Mouse (Mus musculus) brain, embryonic 18.5 days (tissue): Measurements from ENCODE around the gene Rps6kc1.

Source experiments
- DNase-seq: peaks from one replicate; pipeline ENCODE4 v3.0.0-alpha.2; 2012; ENCODE audit warnings: low read depth, low spot score

Rps6kc1 gene

GRCm38 (mm10) chr1:190767621-190768020 is 143.9 kb downstream of the Rps6kc1 start:
- no peak for DNase-seq

GRCm38 (mm10) chr1:190766800-190767199 is 144.8 kb downstream of the Rps6kc1 start:
- DNase-seq, result no peak

GRCm38 (mm10) chr1:190763756-190764155 is 147.8 kb downstream of the Rps6kc1 start:
- DNase-seq, result no peak

- DNase-seq, result no peak
These were observed 149.8 kb downstream of the Rps6kc1 start for GRCm38 (mm10) chr1:190761786-190762185.

GRCm38 (mm10) chr1:190757899-190758298 is 153.7 kb downstream of the Rps6kc1 start:
- DNase-seq, result no peak

GRCm38 (mm10) chr1:190751794-190752570 is 159.6 kb downstream of the Rps6kc1 start:
- no peak for DNase-seq

- no peak for DNase-seq
These were observed 162.6 kb downstream of the Rps6kc1 start for GRCm38 (mm10) chr1:190748937-190749336.

GRCm38 (mm10) chr1:190741421-190741820 is 170.1 kb downstream of the Rps6kc1 start:
- no peak for DNase-seq

GRCm38 (mm10) chr1:190732803-190733202 is 178.8 kb downstream of the Rps6kc1 start:
- no peak for DNase-seq

GRCm38 (mm10) chr1:190729516-190730088 is 182.0 kb downstream of the Rps6kc1 start:
- DNase-seq, result no peak

- peak; percentile 57 for DNase-seq
These were observed 183.4 kb downstream of the Rps6kc1 start for GRCm38 (mm10) chr1:190728111-190728651.

GRCm38 (mm10) chr1:190727385-190727784 is 184.2 kb downstream of the Rps6kc1 start:
- no peak for DNase-seq

GRCm38 (mm10) chr1:190724591-190725380 is 186.8 kb downstream of the Rps6kc1 start:
- no peak for DNase-seq

GRCm38 (mm10) chr1:190723926-190724430 is 187.6 kb downstream of the Rps6kc1 start:
- DNase-seq, result no peak

GRCm38 (mm10) chr1:190713848-190714247 is 197.7 kb downstream of the Rps6kc1 start:
- no peak for DNase-seq

- DNase-seq, result no peak
These were observed 214.0 kb downstream of the Rps6kc1 start for GRCm38 (mm10) chr1:190697576-190697975.

- no peak for DNase-seq
These were observed 216.0 kb downstream of the Rps6kc1 start for GRCm38 (mm10) chr1:190695589-190695988.

- no peak for DNase-seq
These were observed 220.9 kb downstream of the Rps6kc1 start for GRCm38 (mm10) chr1:190690528-190691262.

- no peak for DNase-seq
These were observed 228.5 kb downstream of the Rps6kc1 start for GRCm38 (mm10) chr1:190683060-190683459.

- peak; percentile 69 for DNase-seq
These were observed 229.3 kb downstream of the Rps6kc1 start for GRCm38 (mm10) chr1:190682021-190682926.
